Mouse (Mus musculus) G1E (cell line): ENCODE results near the gene Pim3. TPM values are rescaled to one million over a fixed set of nuclear protein-coding genes. Genes with fewer than 3 reads are reported as not detected.

Source experiments
- ATAC-seq: 2 replicates; pipeline ENCODE4 v1.8.0; 2016; ENCODE audit warnings: mild to moderate bottlenecking; ENCODE audit not compliant: insufficient number of reproducible peaks, poor library complexity, low FRiP score, severe bottlenecking; ENCODE audit errors: extremely low read depth
- DNase-seq: peaks from one replicate; pipeline ENCODE4 v3.0.0; 2012; ENCODE audit warnings: low spot score
- H3K27me3 ChIP-seq: 2 replicates; pipeline ENCODE4 v1.6.1; 2012; ENCODE audit warnings: mild to moderate bottlenecking, low read length, inconsistent platforms; ENCODE audit not compliant: insufficient read depth
- H3K36me3 ChIP-seq: replicated peaks from 2 replicates; pipeline ENCODE3; 2012; ENCODE audit warnings: mild to moderate bottlenecking, inconsistent platforms
- H3K4me1 ChIP-seq: 2 replicates; pipeline ENCODE4 v1.6.1; 2012; ENCODE audit warnings: low read depth, low read length, inconsistent platforms, mixed read lengths; ENCODE audit not compliant: insufficient read depth
- H3K4me3 ChIP-seq: 2 replicates; pipeline ENCODE4 v1.5.1; 2012; ENCODE audit warnings: low read depth, mild to moderate bottlenecking, inconsistent platforms, low read length, moderate library complexity, mixed read lengths
- H3K9me3 ChIP-seq: replicated peaks from 2 replicates; pipeline ENCODE4 v1.6.1; 2012; ENCODE audit warnings: inconsistent platforms
- CTCF ChIP-seq: IDR thresholded peaks from 2 replicates; pipeline ENCODE4 v1.5.1; 2012; ENCODE audit warnings: low read depth, low read length, inconsistent platforms, mixed read lengths
- GATA1 ChIP-seq: IDR thresholded peaks from 2 replicates; pipeline ENCODE4 v1.6.1; 2012; ENCODE audit warnings: borderline replicate concordance, low read length, inconsistent platforms, mixed read lengths
- GATA2 ChIP-seq: IDR thresholded peaks from 2 replicates; pipeline ENCODE4 v1.6.1; 2012; ENCODE audit warnings: low read depth, low read length, inconsistent platforms, borderline replicate concordance
- POLR2AphosphoS5 ChIP-seq: IDR thresholded peaks from 2 replicates; pipeline ENCODE4 v1.6.1; 2012; ENCODE audit warnings: low read depth, low read length, inconsistent platforms; ENCODE audit not compliant: insufficient replicate concordance
- TAL1 ChIP-seq: conservative IDR thresholded peaks from 2 replicates; pipeline ENCODE4 v1.6.1; 2012; ENCODE audit warnings: low read depth, low read length, inconsistent platforms, mixed read lengths
- polyA plus RNA-seq: library from polyadenylated mRNA; stranded (reverse); fragments of >175 nt; gene quantifications from 2 replicates; pipeline ENCODE4 v1.2.3, GENCODE M21; 2012
- total RNA-seq, 2 experiments: library from RNA; stranded (forward) in 1 of 2; stranded (reverse) in 1 of 2; fragments of 200-1000 nt in 1 of 2; fragments of >200 nt in 1 of 2; fragmentation: Nextera tagmentation in 1 of 2; gene quantifications; 2 replicates each; pipeline ENCODE4 v1.2.3; 2014 to 2017

The Pim3 gene
- total and polyA plus RNA-seq, 3 experiments, result 3.4 to 6.8 (median 5.3) TPM

DNA sequence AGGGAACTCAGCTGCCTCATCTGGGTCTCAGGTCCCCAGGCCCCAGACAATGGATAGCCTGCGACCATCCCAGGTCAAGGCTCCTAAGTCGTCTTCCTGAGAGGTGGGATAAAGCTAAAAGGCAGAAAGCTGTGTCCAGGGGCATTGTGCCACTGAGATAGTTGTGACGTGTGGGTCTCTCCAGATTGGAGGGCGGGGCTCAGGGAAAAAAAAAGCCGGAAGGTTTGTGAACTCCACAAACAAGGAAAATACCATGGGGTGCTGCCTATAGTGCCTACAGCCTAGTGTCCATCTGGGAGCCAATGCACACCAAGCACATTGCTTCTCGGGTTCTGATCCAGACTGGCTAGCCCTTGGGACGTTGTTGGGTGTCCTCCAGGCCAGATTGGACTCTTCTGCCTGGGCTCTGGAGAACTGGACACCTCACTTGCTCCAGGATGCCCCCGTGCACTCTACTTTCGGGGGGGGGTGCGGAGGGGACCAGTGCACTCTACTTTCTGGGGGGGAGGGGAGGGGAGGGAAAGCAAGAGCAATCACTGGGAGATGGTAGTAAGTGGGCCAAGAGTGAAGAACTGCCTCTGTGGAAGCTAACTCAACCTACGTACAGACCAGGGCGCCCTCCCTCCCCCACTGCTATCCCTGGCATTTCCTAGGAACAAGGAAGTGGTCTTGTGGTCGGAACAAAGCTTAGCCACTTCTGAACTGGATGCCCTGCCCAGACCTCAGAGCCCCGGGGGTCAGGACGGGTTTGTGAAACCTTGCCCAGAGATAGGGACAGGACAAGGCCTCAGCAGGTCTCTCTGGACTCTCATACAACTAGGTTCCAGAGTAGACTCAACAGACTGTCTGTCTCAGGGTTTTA lies 6.8 kb upstream of the Pim3 start:
- ATAC-seq, result no peak
- no peaks in the 10 kb centered on the region; the same call in 1 of the 2 replicates for H3K4me1 ChIP-seq
- H3K27me3 ChIP-seq, result peaks cover 43% of the 10 kb centered on the region
- DNase-seq, result no peak
- no peak for TF ChIP-seq POLR2AphosphoS5
- TF ChIP-seq GATA1, result no peak
- TF ChIP-seq CTCF, result no peak
- TF ChIP-seq TAL1, result no peak
- TF ChIP-seq GATA2, result no peak
- no peaks in the 10 kb centered on the region for H3K36me3 ChIP-seq
- H3K4me3 ChIP-seq, result no peak overlapping the region
- H3K9me3 ChIP-seq, result no peaks in the 10 kb centered on the region

DNA sequence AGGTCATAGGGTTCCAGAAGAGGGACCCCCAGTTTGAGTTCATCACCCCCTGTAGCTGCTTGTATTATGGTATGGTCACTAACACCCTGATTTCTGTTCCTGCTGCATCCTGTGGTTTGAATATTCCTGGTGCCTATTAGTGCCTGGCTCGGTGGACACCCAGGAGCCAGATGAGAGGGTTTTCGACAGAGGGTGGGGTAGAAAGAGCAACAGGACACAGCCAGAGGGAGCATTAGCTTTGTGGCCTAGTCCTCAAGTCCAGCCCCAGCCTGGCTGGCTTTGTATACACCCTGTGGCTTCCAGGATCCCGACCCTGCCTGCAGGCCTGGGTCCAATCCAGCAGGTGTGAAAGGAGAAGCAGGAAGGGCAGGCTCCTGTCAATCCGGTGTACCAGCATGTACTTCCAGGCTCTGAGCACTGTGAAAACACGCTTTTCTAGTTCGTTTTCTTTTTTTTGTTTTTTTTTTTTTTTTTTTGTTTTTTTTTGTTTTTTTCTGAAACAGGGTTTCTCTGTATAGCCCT lies 6.0 kb upstream of the Pim3 start:
- no peaks in the 10 kb centered on the region for H3K36me3 ChIP-seq
- peaks cover 40% of the 10 kb centered on the region for H3K27me3 ChIP-seq
- TF ChIP-seq GATA2, result no peak
- TF ChIP-seq CTCF, result no peak
- TF ChIP-seq POLR2AphosphoS5, result no peak
- TF ChIP-seq TAL1, result no peak
- TF ChIP-seq GATA1, result no peak
- no peak overlapping the region for H3K4me3 ChIP-seq
- no peaks in the 10 kb centered on the region; the same call in 1 of the 2 replicates for H3K4me1 ChIP-seq
- DNase-seq (no peak), ATAC-seq (no peak)
- H3K9me3 ChIP-seq, result no peaks in the 10 kb centered on the region

DNA sequence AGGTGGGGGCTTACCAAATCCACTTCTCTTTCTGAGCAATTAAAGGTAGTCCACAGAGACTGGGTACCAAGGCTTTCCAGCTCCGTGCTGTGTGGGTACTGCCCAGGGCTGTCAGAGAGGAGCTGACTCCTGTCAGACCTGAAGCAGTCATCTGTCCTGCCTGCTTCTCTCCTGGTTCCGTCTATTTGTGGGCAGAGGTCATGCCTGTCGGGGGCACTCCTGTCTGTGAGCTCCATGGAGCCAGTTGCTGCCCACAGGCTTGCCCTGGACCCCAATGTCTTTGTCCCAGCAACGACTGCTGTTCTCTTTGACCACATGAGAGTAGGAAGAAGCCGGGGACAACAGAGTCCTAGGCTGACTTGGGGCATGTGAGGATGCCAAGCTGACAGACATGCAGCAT lies 5.4 kb upstream of the Pim3 start:
- no peak for ATAC-seq
- H3K4me1 ChIP-seq, result peaks cover 3% of the 10 kb centered on the region

DNA sequence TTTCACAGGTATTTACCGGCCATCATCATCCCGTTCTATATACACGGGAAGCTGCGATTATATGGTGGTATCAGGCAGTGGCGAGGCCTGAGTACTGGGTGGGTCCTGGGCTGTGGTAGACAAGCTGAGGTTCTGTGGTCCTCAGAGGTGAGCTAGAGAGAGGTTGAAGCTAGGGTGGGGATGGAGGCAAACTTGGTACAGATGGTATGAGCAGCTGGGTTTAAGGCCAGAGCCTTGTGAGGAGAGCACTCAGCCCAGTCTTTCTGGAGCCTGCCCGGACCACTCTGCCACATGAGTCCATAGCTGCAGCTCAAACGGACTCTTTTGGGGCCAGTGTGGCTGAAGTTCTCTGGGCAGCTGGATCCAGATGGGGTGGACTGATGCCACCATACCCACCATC lies 4.6 kb upstream of the Pim3 start:
- peaks cover 10% of the 10 kb centered on the region for H3K9me3 ChIP-seq
- ATAC-seq (no peak), DNase-seq (no peak)
- TF ChIP-seq GATA2, result no peak
- no peak for TF ChIP-seq POLR2AphosphoS5
- no peak for TF ChIP-seq TAL1
- TF ChIP-seq GATA1, result no peak
- TF ChIP-seq CTCF, result no peak
- H3K4me3 ChIP-seq, result no peak overlapping the region
- peaks cover 8% of the 10 kb centered on the region for H3K4me1 ChIP-seq
- H3K27me3 ChIP-seq, result peaks cover 34% of the 10 kb centered on the region
- H3K36me3 ChIP-seq, result no peaks in the 10 kb centered on the region

More for the DNA sequence above, 5.4 kb upstream of the Pim3 start:
- no peak overlapping the region for H3K4me3 ChIP-seq
- H3K36me3 ChIP-seq, result no peaks in the 10 kb centered on the region
- peaks cover 3% of the 10 kb centered on the region for H3K9me3 ChIP-seq
- DNase-seq, result no peak
- peaks cover 38% of the 10 kb centered on the region for H3K27me3 ChIP-seq
- TF ChIP-seq POLR2AphosphoS5, result no peak
- TF ChIP-seq GATA2, result no peak
- TF ChIP-seq CTCF, result no peak
- no peak for TF ChIP-seq TAL1
- no peak for TF ChIP-seq GATA1

DNA sequence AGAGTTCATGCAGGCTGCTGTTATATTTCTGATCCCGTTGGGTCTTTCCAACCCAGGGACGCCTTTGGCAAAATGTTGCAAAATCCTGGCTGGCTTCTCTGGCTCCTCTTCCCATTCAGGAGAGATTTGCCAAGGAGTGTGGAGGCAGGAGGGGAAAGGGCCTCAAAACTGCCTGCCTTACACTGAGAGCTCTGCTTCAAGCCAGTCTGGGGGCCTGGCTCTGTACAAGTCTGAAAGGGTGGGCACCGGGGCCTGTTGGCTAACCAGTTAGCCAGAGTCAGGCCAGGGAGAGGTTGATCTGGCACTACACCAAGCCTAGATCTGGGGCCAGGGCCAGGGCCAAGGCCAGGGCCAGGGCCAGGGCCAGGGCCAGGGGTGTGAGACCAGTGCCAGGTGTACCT lies 3.8 kb upstream of the Pim3 start:
- Histone ChIP-seq H3K27me3 (peaks cover 30% of the 10 kb centered on the region), H3K4me3 (no peak overlapping the region), H3K4me1 (peaks cover 14% of the 10 kb centered on the region), H3K36me3 (no peaks in the 10 kb centered on the region), H3K9me3 (peaks cover 18% of the 10 kb centered on the region)
- DNase-seq (no peak), ATAC-seq (no peak)
- TF ChIP-seq GATA1 (no peak), CTCF (no peak), GATA2 (no peak), POLR2AphosphoS5 (no peak), TAL1 (no peak)

DNA sequence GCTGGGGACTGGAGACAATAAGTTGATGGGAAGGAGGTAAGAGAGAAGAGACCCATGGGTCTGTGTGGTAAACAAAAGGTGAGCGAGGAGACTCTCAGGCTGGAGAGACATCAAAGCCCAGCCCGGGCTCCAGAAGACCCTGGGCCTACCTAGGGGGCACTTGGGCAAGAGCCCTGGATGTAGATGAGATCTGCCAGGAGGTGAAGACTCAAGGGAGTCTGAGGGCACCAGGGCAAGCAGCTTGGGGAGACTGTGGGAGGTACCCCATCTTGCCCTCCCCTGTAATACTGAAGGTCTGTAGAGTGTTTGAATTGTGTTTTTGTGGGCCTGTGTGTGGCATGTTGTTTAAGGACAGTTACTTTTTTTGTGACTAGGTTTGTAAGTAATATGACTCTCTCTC lies 3.3 kb upstream of the Pim3 start:
- no peak overlapping the region for H3K4me3 ChIP-seq
- no peaks in the 10 kb centered on the region for H3K36me3 ChIP-seq
- DNase-seq, result no peak
- TF ChIP-seq TAL1 (no peak), CTCF (no peak), GATA2 (no peak), GATA1 (no peak), POLR2AphosphoS5 (no peak)
- ATAC-seq, result no peak
- H3K27me3 ChIP-seq, result peaks cover 30% of the 10 kb centered on the region
- H3K9me3 ChIP-seq, result peaks cover 24% of the 10 kb centered on the region
- H3K4me1 ChIP-seq, result peaks cover 20% of the 10 kb centered on the region
